Mouse (Mus musculus): ENCODE data around the gene Il1f6.
"Not testable (repeated sequence)": the region's sequence is repeated elsewhere in the genome, so short reads cannot be mapped to it uniquely, and the experiment has no call there.

The Il1f6 gene

GRCm38 (mm10) chr2:24215118-24215517 is at the start of gene Il1f6:
Gene Il1f6 (plus strand): TSS chr2:24215418.
- CTCF ChIA-PET = no interaction called here

- CTCF ChIA-PET = not testable (repeated sequence)
Measured at GRCm38 (mm10) chr2:24181683-24182331, 33.4 kb upstream of the Il1f6 start.

GRCm38 (mm10) chr2:24182423-24183147 is 32.6 kb upstream of the Il1f6 start:
- CTCF ChIA-PET = not testable (repeated sequence)

GRCm38 (mm10) chr2:24184092-24184491 is 31.1 kb upstream of the Il1f6 start:
- CTCF ChIA-PET = not testable (repeated sequence)

- CTCF ChIA-PET = no interaction called here
Measured at GRCm38 (mm10) chr2:24186176-24186575, 29.0 kb upstream of the Il1f6 start, which contains the start of gene Il1f9. Gene Il1f9 (plus strand): TSS chr2:24186476.

GRCm38 (mm10) chr2:24187585-24187984 is 27.6 kb upstream of the Il1f6 start:
- CTCF ChIA-PET = interaction anchor here (0.6 kb wide), 1 partner anchor 1611 kb away, joined by 14 read pairs; no protein-coding TSS in a partner anchor

- CTCF ChIA-PET = interaction anchor here (0.6 kb wide), 1 partner anchor 1610 kb away, joined by 14 read pairs; no protein-coding TSS in a partner anchor
Measured at GRCm38 (mm10) chr2:24188189-24188588, 27.0 kb upstream of the Il1f6 start.

- CTCF ChIA-PET = no interaction called here
Measured at GRCm38 (mm10) chr2:24227191-24227590, 12.0 kb downstream of the Il1f6 start.

GRCm38 (mm10) chr2:24267503-24267902 is 52.3 kb downstream of the Il1f6 start:
- CTCF ChIA-PET = no interaction called here

GRCm38 (mm10) chr2:24273619-24274018 is 58.4 kb downstream of the Il1f6 start:
- CTCF ChIA-PET = no interaction called here

- CTCF ChIA-PET = no interaction called here
Measured at GRCm38 (mm10) chr2:24275146-24275545, 59.9 kb downstream of the Il1f6 start.
